Mouse (Mus musculus) neural tube, embryonic 13.5 days (tissue): ENCODE measurements around the gene Igdcc4. TPM values are rescaled to one million over a fixed set of nuclear protein-coding genes. Genes with fewer than 3 reads are reported as not detected.

Experiments used
- ATAC-seq: fragments of 200-750 bp; cut with Nextera tagmentation; 2 replicates; pipeline ENCODE4 v1.8.0; 2017; ENCODE audit warnings: low read depth, mild to moderate bottlenecking, moderate TSS enrichment, moderate library complexity
- H3K27ac ChIP-seq: fragments of 300-500 bp; sonication (generic); replicated peaks from 2 replicates; pipeline ENCODE4 v1.5.1; 2015; ENCODE audit warnings: moderate library complexity, mild to moderate bottlenecking, inconsistent platforms
- H3K27me3 ChIP-seq: fragments of 300-500 bp; sonication (generic); 2 replicates; pipeline ENCODE4 v1.6.1; 2015; ENCODE audit warnings: mild to moderate bottlenecking, inconsistent platforms
- H3K36me3 ChIP-seq: fragments of 300-500 bp; sonication (generic); 2 replicates; pipeline ENCODE4 v1.6.1; 2015; ENCODE audit warnings: mild to moderate bottlenecking, inconsistent platforms
- H3K4me1 ChIP-seq: fragments of 300-500 bp; sonication (generic); replicated peaks from 2 replicates; pipeline ENCODE4 v1.6.1; 2015; ENCODE audit warnings: inconsistent platforms
- H3K4me2 ChIP-seq: fragments of 300-500 bp; sonication (generic); 2 replicates; pipeline ENCODE4 v1.6.1; 2015; ENCODE audit warnings: inconsistent platforms, mild to moderate bottlenecking, moderate library complexity
- H3K4me3 ChIP-seq: fragments of 300-500 bp; sonication (generic); 2 replicates; pipeline ENCODE4 v1.5.1; 2015; ENCODE audit warnings: mild to moderate bottlenecking, inconsistent platforms
- H3K9ac ChIP-seq: fragments of 300-500 bp; sonication (generic); 2 replicates; pipeline ENCODE4 v1.6.1; 2015; ENCODE audit warnings: moderate library complexity, mild to moderate bottlenecking, inconsistent platforms
- H3K9me3 ChIP-seq: fragments of 300-500 bp; sonication (generic); 2 replicates; pipeline ENCODE4 v1.6.1; 2016; ENCODE audit warnings: inconsistent platforms
- WGBS: fragments of 180-500 bp; shearing (Covaris S2); methylation state at CpG from one replicate; pipeline ENCODE4 v1.1.7; 2015; 5-methylcytosine and 5-hydroxymethylcytosine counted together
- polyA plus RNA-seq: library from polyadenylated mRNA; unstranded; fragments of >200 nt; fragmentation: Nextera tagmentation; extraction: Ambion mirVana; gene quantifications from 2 replicates; pipeline ENCODE4 v1.2.1, GENCODE M21; 2015

Igdcc4 gene
- polyA plus RNA-seq, 1 experiment from 2014 or later = 8.9 TPM

GRCm38 (mm10) chr9:65162711-65163639, 61.7 kb downstream of the Igdcc4 start:
- Histone ChIP-seq H3K27ac (peak overlapping the region; percentile 85), H3K9ac (peak overlapping the region; percentile 72), H3K4me3 (peak overlapping the region; percentile 43), H3K4me1 (peaks cover 85% of the 10 kb centered on the region), H3K9me3 (no peaks in the 10 kb centered on the region), H3K36me3 (no peaks in the 10 kb centered on the region), H3K4me2 (peak overlapping the region; percentile 74), H3K27me3 (no peaks in the 10 kb centered on the region)
- ATAC-seq = peak; percentile 87
- WGBS = under 1% methylated on average over 55 of the region's 69 CpGs

- no peak overlapping the region for H3K27ac ChIP-seq
- no peak overlapping the region for H3K4me2 ChIP-seq
- no peak overlapping the region for H3K4me3 ChIP-seq
- H3K36me3 ChIP-seq = no peaks in the 10 kb centered on the region
- H3K9ac ChIP-seq = no peak overlapping the region
- peaks cover 95% of the 10 kb centered on the region for H3K4me1 ChIP-seq
- H3K27me3 ChIP-seq = no peaks in the 10 kb centered on the region
- no peak for ATAC-seq
- 25% methylated on average over 1 of the region's 1 CpGs for WGBS
- H3K9me3 ChIP-seq = no peaks in the 10 kb centered on the region
These were observed 63.6 kb downstream of the Igdcc4 start for GRCm38 (mm10) chr9:65164870-65165269.

DNA sequence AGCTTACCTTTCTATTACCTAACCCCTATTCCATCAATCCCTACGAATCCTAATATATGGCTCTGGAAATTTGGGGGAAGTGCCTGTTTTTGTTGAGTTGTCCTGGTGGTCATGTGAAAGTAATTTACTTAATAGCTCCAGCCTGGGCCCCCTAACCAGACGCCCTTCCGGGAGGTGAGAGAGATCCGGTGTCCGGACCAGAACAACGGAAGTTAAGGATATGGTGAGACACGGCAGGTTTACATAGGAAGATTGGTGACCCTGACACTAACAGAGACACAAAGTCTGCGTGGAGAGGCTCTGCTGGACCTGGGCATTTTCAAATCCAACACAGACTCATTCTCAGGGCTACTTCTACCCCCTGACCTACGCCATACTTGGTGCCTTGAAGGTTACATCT, 65.1 kb downstream of the Igdcc4 start:
- H3K4me2 ChIP-seq = no peak overlapping the region
- no peak overlapping the region for H3K27ac ChIP-seq
- peaks cover 85% of the 10 kb centered on the region for H3K4me1 ChIP-seq
- H3K27me3 ChIP-seq = no peaks in the 10 kb centered on the region
- H3K9me3 ChIP-seq = no peaks in the 10 kb centered on the region
- H3K9ac ChIP-seq = 0 out of 2 replicates have a peak overlapping the region, but pooled peaks have one; percentile 31
- ATAC-seq = no peak
- H3K4me3 ChIP-seq = no peak overlapping the region
- no peaks in the 10 kb centered on the region for H3K36me3 ChIP-seq
- WGBS = 41% methylated on average over 9 of the region's 9 CpGs

DNA sequence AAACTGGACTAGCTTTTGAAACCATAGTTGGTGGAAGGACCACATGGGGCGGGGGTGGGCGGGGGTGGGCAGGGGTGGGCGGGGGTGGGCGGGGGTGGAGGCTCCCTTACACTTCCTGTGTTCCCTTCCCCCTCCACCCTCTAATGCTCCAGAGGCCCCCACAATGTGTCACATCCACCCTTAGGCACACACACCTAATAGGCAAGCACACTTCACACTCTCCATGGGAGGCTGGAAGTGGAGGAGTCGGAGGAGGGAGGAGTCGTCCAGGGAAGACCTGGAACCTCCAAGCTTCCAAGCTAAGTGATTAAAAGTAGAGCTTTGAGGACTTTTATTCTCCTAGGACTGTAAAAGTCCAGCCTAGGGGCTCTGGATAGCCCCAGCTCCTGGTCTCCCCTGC, 67.2 kb downstream of the Igdcc4 start:
- H3K4me1 ChIP-seq = peaks cover 64% of the 10 kb centered on the region
- H3K27me3 ChIP-seq = no peaks in the 10 kb centered on the region
- no peak overlapping the region for H3K9ac ChIP-seq
- H3K9me3 ChIP-seq = no peaks in the 10 kb centered on the region
- ATAC-seq = no peak
- WGBS = 24% methylated on average over 3 of the region's 6 CpGs
- no peaks in the 10 kb centered on the region for H3K36me3 ChIP-seq
- H3K4me3 ChIP-seq = no peak overlapping the region
- H3K27ac ChIP-seq = peak overlapping the region; percentile 64
- no peak overlapping the region for H3K4me2 ChIP-seq

GRCm38 (mm10) chr9:65168952-65169351, 67.7 kb downstream of the Igdcc4 start:
- Histone ChIP-seq H3K4me1 (peaks cover 59% of the 10 kb centered on the region), H3K36me3 (no peaks in the 10 kb centered on the region), H3K27ac (peak overlapping the region; percentile 64), H3K27me3 (no peaks in the 10 kb centered on the region), H3K4me3 (no peak overlapping the region), H3K4me2 (no peak overlapping the region), H3K9me3 (no peaks in the 10 kb centered on the region), H3K9ac (no peak overlapping the region)
- 5% methylated on average over 4 of the region's 4 CpGs for WGBS
- ATAC-seq = no peak

DNA sequence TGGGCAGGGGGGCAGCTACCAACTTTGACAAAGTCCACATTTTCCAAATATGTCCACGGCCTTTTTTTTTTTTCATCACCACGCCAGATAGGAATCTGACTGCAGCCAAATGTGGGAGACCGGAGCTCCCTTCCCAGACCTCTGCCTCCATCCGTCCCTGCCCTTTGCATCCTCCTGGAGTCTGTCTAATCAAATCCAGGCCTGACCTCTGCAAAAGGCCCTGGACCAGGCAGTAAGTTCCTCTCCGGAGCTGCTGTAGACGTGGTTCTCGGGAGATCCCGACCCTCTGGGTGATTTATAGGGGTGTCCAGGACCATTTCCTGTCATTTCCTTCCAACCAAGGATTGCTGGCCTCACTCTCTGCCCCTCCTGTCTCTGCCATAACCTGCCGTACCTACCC, 71.4 kb downstream of the Igdcc4 start:
- 52% methylated on average over 9 of the region's 9 CpGs for WGBS
- Histone ChIP-seq H3K4me1 (peaks cover 55% of the 10 kb centered on the region), H3K9me3 (no peaks in the 10 kb centered on the region), H3K27me3 (no peaks in the 10 kb centered on the region), H3K4me2 (no peak overlapping the region), H3K4me3 (no peak overlapping the region), H3K36me3 (no peaks in the 10 kb centered on the region), H3K27ac (no peak overlapping the region), H3K9ac (no peak overlapping the region)
- no peak for ATAC-seq

DNA sequence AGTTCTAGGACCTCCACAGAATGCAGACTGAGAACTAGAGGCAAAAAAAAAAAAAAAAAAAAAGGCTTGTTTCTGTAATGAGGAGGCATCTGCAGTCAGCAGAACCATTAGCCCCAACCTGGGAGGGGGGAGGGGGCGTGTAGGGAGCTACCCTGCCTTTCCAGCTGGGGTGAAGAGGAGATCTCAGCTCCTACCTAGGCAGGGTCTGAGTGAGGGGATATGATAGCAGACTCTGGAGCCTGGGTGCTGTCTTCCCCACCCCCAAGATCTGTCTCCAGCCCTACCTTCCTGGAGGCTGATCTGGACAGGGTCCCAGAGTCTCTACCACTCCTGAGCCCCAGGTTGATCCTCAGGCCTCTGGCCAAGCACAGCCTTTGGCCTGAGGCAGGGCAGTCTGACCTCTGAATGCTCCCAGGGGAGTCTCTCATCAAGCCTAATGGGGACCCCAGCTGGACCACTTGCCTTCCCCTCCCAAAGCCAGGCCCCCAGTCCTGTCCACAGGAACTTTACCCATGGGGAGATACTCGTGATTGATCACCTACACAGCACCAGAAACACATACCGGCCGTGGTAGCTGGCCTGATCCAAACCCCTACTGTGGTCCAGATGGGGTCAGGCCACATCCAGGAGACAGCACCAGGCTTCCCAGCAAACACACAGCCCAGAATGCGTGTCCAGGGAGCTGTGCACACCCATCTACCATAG, 74.1 kb downstream of the Igdcc4 start:
- 0 out of 2 replicates have a peak overlapping the region, but pooled peaks have one; percentile 12 for H3K4me2 ChIP-seq
- peak overlapping the region; percentile 94 for H3K27ac ChIP-seq
- 5% methylated on average over 5 of the region's 5 CpGs for WGBS
- H3K36me3 ChIP-seq = no peaks in the 10 kb centered on the region
- H3K4me1 ChIP-seq = peaks cover 56% of the 10 kb centered on the region
- peak overlapping the region; percentile 57 for H3K9ac ChIP-seq
- no peaks in the 10 kb centered on the region for H3K27me3 ChIP-seq
- H3K9me3 ChIP-seq = no peaks in the 10 kb centered on the region
- peak; percentile 17 for ATAC-seq
- no peak overlapping the region for H3K4me3 ChIP-seq

- Histone ChIP-seq H3K9ac (peak overlapping the region; percentile 57), H3K4me1 (peaks cover 64% of the 10 kb centered on the region), H3K27ac (peak overlapping the region; percentile 94), H3K27me3 (no peaks in the 10 kb centered on the region), H3K4me2 (peak overlapping the region; percentile 12; the same call in 1 of the 2 replicates), H3K9me3 (no peaks in the 10 kb centered on the region), H3K4me3 (no peak overlapping the region), H3K36me3 (peaks cover 5% of the 10 kb centered on the region; the same call in 1 of the 2 replicates)
- WGBS = 8% methylated on average over 9 of the region's 9 CpGs
- ATAC-seq = peak; percentile 62
These were observed 74.9 kb downstream of the Igdcc4 start for GRCm38 (mm10) chr9:65175939-65176871.

DNA sequence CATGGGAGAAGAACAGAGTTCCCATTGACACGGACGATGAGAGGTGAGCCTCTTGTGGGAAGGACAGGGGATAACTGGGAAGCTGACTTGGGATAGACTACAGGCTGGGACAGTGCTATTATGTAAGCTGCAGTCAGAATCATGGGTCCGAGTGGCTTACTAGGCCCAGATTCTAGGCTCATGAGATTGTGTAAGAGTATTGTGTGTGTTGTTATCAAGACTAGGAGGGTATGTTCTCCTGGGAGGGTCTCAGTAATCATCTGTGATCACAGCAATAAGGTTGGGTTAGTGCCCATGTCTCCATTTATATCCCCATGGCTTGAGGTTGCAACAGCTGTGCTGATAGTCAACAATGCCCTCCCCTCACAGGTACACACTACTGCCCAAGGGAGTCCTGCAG, 76.2 kb downstream of the Igdcc4 start:
- Histone ChIP-seq H3K4me2 (no peak overlapping the region), H3K36me3 (peaks cover 18% of the 10 kb centered on the region), H3K4me3 (no peak overlapping the region), H3K27me3 (no peaks in the 10 kb centered on the region), H3K4me1 (peaks cover 72% of the 10 kb centered on the region), H3K27ac (peak overlapping the region; percentile 94), H3K9ac (peak overlapping the region; percentile 59; the same call in 1 of the 2 replicates), H3K9me3 (no peaks in the 10 kb centered on the region)
- WGBS = 32% methylated on average over 3 of the region's 3 CpGs
- ATAC-seq = no peak

DNA sequence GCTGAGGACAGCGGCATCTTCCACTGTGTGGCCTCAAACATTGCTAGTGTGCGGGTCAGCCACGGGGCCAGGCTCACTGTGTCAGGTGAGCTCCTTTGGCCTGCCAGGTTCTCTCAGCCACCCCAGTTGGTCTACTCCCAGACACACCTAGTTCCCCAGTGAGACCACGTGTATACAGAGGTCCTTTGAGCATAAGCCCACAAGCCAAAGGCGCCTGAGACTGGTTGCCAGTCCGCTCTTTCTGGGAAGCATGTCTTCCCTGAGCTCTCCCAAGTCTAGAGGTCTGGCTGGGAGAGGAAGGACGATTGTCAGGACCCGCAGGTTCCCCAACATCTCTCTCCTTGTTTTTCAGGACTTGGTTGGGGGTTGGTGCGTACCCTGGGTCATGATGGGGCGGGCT, 76.6 kb downstream of the Igdcc4 start:
- 39% methylated on average over 10 of the region's 10 CpGs for WGBS
- H3K27ac ChIP-seq = peak overlapping the region; percentile 94
- peak overlapping the region; percentile 34; the same call in 1 of the 2 replicates for H3K4me2 ChIP-seq
- H3K9ac ChIP-seq = peak overlapping the region; percentile 59
- H3K4me3 ChIP-seq = no peak overlapping the region
- H3K4me1 ChIP-seq = peaks cover 76% of the 10 kb centered on the region
- H3K36me3 ChIP-seq = peaks cover 22% of the 10 kb centered on the region
- no peak for ATAC-seq
- no peaks in the 10 kb centered on the region for H3K9me3 ChIP-seq
- H3K27me3 ChIP-seq = no peaks in the 10 kb centered on the region

DNA sequence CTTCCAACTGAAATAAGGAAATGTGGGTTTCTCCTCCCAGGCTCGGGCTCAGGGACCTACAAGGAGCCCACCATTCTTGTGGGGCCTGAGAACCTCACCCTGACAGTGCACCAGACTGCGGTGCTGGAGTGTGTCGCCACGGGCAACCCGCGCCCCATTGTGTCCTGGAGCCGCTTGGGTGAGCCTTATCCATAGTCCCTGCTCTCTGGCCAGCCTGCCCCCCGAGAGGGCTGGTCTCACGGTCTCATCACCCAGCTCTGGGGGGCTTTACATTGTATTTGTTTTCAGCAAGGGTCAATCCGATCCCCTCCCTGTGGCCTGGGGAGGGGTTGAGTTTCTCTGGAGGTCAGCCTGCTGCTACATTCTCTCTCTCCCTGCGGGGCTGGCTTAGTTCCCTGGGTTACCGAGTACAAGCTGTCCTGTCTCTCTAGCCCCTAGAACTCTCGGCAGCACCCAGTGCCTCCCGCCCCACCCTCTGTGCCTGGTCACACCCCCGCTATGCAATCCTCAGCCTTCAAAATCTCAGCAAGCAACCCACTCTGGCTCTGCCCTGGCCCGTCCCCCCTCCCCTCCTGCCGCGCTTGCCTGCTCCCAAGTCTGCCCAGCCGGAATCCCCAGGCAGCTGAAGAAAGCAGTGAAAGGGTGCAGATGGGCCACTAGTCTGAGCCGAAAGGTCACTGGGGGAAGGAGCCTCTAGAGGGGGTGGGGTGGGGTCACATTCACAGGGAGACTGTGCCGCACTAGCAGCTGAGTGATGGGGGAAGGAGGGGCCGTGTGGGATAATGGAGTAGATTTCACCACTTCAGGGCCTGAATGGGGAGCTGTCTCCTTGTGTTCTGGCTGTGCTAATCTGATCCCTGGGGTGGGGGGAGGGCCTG, 77.3 kb downstream of the Igdcc4 start:
- Histone ChIP-seq H3K27me3 (no peaks in the 10 kb centered on the region), H3K4me1 (peaks cover 77% of the 10 kb centered on the region), H3K9ac (peak overlapping the region; percentile 59), H3K27ac (peak overlapping the region; percentile 94), H3K9me3 (no peaks in the 10 kb centered on the region), H3K36me3 (peaks cover 29% of the 10 kb centered on the region), H3K4me2 (peak overlapping the region; percentile 34), H3K4me3 (no peak overlapping the region)
- 4% methylated on average over 22 of the region's 22 CpGs for WGBS
- peak; percentile 62 for ATAC-seq
